Mouse (Mus musculus) ovary, postnatal 36 days (tissue): ENCODE results near the gene Cldn17.

ENCODE experiments used
- DNase-seq: peaks from one replicate; pipeline ENCODE4 v3.0.0; 2022; ENCODE audit warnings: low spot score, mixed read lengths

Cldn17 gene

DNA sequence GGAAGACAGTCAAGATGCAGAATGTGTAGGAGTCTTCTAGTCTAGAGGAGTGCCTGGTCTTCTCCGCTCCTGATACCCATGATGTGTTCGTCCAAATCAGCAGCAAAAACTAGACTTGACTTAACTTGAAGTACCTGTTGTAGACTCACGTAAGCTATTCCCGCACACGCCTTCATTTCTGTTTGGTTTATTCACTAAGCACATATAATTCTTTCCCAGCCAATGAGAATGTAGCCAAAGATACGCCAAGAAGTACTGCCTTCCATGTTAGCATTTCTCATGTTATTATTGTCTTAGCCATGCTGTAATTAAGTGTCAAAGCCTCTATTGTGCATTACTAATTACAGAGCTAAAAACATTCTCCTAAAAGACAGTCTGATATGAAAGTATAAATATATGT, at the start of gene Cldn17:
TSS of gene Cldn17 (minus strand) at position 101 of the 400 bp plus-strand sequence.
- DNase-seq: no peak

DNA sequence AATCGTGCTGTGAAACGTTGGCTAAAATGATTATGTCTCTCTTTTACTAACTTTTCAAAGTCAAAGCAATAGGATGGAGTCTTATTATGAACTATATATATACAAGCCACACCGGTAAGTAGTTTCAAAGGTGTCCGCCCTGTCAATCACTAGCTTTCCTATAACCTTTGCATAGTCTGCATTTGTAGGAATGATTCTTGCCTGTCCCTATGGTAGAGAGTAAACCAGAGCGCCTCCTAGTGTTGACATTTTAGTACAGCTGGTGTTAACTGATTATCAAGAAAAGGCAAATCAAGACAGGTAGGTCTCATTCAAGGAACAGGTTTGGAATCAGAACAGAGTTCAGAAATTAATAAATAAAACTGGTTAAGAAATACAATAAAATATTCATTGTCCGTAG, 35.7 kb upstream of the Cldn17 start:
- no peak for DNase-seq

DNA sequence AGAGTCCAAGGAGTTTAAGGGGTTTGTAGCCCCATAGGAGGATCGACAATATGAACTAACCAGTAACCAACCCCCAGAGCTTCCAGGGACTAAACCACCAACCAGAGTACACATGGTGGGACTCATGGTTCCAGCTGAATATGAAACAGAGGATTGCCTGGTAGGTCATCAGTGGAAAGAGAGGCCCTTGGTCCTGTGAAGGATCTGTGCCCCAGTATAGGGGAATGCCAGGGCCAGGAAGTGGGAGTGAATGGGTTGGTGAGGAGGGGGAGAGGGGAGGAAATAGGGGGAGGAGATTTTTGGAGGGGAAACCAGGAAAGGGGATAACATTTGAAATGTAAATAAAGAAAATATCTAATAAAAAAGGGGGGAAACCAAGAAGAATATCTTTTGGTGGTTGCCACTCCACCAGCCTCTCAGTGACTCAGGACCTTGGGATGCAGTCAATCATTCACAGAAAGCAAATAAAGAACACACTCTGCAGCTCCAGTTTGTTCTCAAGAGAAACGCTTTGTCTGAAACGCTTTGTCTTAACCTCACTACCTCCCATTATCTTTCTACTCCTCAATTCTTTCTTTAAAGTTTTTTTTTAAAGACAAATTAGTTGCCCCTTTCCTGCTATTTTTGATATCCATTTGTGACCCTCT, 33.2 kb upstream of the Cldn17 start:
- DNase-seq: no peak

DNA sequence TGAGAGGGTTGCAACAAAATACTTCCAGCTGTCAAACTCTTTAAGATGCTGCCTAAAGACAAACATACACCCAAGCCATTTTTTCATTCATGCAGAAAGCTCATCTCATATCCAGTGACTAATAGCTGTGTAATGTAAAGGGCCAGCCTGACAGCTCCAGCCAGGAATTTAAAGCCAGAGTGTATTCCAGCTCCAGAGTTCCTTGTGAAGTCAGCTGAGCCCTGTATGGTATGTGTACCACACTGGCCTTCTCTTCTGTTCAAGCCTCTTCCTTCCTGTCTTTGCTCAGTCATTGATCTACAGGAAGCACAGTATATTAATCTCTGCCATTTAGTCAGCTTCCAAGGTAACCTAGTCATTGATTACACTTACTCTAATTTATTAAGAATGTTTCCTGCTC, 4.6 kb upstream of the Cldn17 start:
- DNase-seq: no peak

DNA sequence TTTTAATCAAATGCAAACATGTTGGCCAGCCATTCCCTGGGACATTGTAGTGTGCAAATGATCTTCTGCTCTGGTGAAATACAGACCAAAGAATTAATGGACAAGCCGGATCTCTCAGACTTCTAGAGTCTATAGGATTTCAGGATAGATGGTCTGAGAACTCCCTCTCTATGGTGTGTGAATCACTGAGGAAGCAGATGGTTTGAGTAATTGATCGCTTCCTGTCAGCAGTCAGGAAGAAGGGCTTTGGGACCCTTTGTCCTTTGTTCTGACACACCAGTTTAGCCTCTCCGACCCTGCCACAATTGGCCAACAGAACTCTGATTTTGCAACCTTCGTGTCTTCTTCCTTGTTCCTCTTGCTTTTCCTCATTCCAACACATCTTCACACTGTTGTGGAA, 1.4 kb upstream of the Cldn17 start:
- no peak for DNase-seq

GRCm38 (mm10) chr16:88506338-88506737, 440 bp downstream of the Cldn17 start:
- DNase-seq: no peak

DNA sequence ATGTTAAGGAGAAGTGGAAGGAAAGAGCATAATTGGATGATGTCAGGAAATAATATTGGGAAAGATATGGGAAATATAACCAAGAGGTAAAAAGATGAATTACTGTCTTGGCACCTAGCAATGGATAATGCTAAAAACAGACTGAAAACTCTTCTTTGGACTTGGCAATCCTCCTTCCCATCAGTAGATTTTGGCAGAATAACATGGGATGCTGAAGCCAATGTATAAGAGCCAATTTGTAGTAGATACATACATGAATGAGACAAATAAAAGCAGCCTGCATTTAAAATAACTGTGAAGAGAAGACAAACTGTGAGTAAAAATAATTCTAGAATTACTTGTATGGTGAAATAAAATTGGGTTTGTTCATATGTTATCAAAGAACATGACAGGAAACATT, 18.7 kb downstream of the Cldn17 start:
- DNase-seq: no peak

GRCm38 (mm10) chr16:88480011-88480774, 26.6 kb downstream of the Cldn17 start:
- DNase-seq: no peak

DNA sequence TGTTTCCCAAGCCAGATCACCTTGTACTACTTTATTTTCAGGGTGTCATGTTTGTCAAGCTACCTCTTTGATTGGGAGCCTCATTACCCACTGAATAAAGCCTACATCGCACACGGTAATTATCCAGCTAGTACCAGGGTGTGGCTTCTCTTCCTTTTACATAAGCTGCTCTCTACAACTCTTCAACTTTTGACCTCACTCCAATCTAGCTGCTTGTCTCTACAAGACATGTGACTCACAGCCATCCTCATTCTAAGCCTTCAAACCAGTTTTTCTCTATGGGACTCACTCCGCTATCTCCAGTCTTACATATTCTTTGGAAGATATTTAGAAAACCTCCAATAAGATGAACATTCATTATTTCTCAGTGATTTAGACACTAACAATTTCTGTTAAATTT, 43.5 kb downstream of the Cldn17 start:
- DNase-seq: no peak
